Mouse (Mus musculus): ENCODE data around the gene Lrrc55.

- TF ChIP-seq CTCF (IDR thresholded peaks at IDR 0.05; ENCODE audit: low read depth) (no peak), EP300 (IDR thresholded peaks at IDR 0.05; ENCODE audit: low read depth) (no peak)
Observed at GRCm38 (mm10) chr2:85163311-85164047, 33.5 kb downstream of the Lrrc55 start.

Measured in liver, postnatal 0 days (tissue).